Mouse (Mus musculus) kidney, embryonic 16.5 days (tissue): ENCODE measurements around the gene Lgr4. TPM values are rescaled to one million over a fixed set of nuclear protein-coding genes. Genes with fewer than 3 reads are reported as not detected.

Experiments
- ATAC-seq: fragments of 200-750 bp; cut with Nextera tagmentation; 2 replicates; pipeline ENCODE4 v1.8.0; 2017; ENCODE audit warnings: moderate TSS enrichment; ENCODE audit not compliant: low FRiP score, low TSS enrichment
- H3K27ac ChIP-seq: fragments of 300-500 bp; sonication (generic); 2 replicates; pipeline ENCODE4 v1.5.1; 2014; ENCODE audit warnings: low read length
- H3K27me3 ChIP-seq: fragments of 300-500 bp; sonication (generic); 2 replicates; pipeline ENCODE4 v1.6.1; 2014; ENCODE audit warnings: low read length, control low read depth, mixed read lengths; ENCODE audit not compliant: insufficient read depth
- H3K36me3 ChIP-seq: fragments of 300-500 bp; sonication (generic); 2 replicates; pipeline ENCODE4 v1.6.1; 2014; ENCODE audit warnings: low read length, control low read depth, mixed read lengths; ENCODE audit not compliant: insufficient read depth
- H3K4me1 ChIP-seq: fragments of 300-500 bp; sonication (generic); 2 replicates; pipeline ENCODE4 v1.6.1; 2014; ENCODE audit warnings: low read length, control low read depth, mixed read lengths; ENCODE audit not compliant: insufficient read depth
- H3K4me2 ChIP-seq: fragments of 300-500 bp; sonication (generic); replicated peaks from 2 replicates; pipeline ENCODE4 v1.6.1; 2014; ENCODE audit warnings: low read depth, low read length
- H3K4me3 ChIP-seq: fragments of 300-500 bp; sonication (generic); 2 replicates; pipeline ENCODE4 v1.5.1; 2014; ENCODE audit warnings: mild to moderate bottlenecking, low read length
- H3K9ac ChIP-seq: fragments of 300-500 bp; sonication (generic); replicated peaks from 2 replicates; pipeline ENCODE4 v1.6.1; 2014; ENCODE audit warnings: low read length
- H3K9me3 ChIP-seq: fragments of 300-500 bp; sonication (generic); 2 replicates; pipeline ENCODE4 v1.6.1; 2016; ENCODE audit warnings: low read length, control low read depth
- WGBS: fragments of 180-500 bp; shearing (Covaris S2); extraction: QIAGEN DNeasy Blood & Tissue Kit; methylation state at CpG from one replicate; pipeline ENCODE4 v1.1.7; 2014; 5-methylcytosine and 5-hydroxymethylcytosine counted together
- polyA plus RNA-seq: library from polyadenylated mRNA; unstranded; fragments of >200 nt; fragmentation: Nextera tagmentation; extraction: Ambion mirVana; gene quantifications from 2 replicates; pipeline ENCODE4 v1.2.1, GENCODE M21; 2015

The Lgr4 gene
- polyA plus RNA-seq, 1 experiment from 2014 or later, result 23.9 TPM

- no peaks in the 10 kb centered on the region for H3K27me3 ChIP-seq
- H3K4me3 ChIP-seq, result no peak overlapping the region
- peaks cover 22% of the 10 kb centered on the region for H3K4me1 ChIP-seq
- no peaks in the 10 kb centered on the region for H3K36me3 ChIP-seq
- H3K4me2 ChIP-seq, result no peak overlapping the region
- H3K27ac ChIP-seq, result no peak overlapping the region
- no peak for ATAC-seq
- no peaks in the 10 kb centered on the region for H3K9me3 ChIP-seq
- no peak overlapping the region for H3K9ac ChIP-seq
- 95% methylated on average over 4 of the region's 4 CpGs for WGBS
These were observed 49.4 kb downstream of the Lgr4 start for GRCm38 (mm10) chr2:109966863-109967262.

- 78% methylated on average over 3 of the region's 3 CpGs for WGBS
- Histone ChIP-seq H3K27me3 (no peaks in the 10 kb centered on the region), H3K4me3 (no peak overlapping the region), H3K27ac (no peak overlapping the region), H3K4me2 (no peak overlapping the region), H3K9me3 (no peaks in the 10 kb centered on the region), H3K4me1 (peaks cover 22% of the 10 kb centered on the region), H3K36me3 (no peaks in the 10 kb centered on the region), H3K9ac (no peak overlapping the region)
- ATAC-seq, result no peak
These were observed 51.9 kb downstream of the Lgr4 start for GRCm38 (mm10) chr2:109969381-109969780.

- ATAC-seq, result no peak
- no peak overlapping the region for H3K4me3 ChIP-seq
- no peaks in the 10 kb centered on the region for H3K36me3 ChIP-seq
- 26% methylated on average over 10 of the region's 10 CpGs for WGBS
- 0 out of 2 replicates have a peak overlapping the region, but pooled peaks have one; percentile 43 for H3K27ac ChIP-seq
- H3K9ac ChIP-seq, result no peak overlapping the region
- H3K27me3 ChIP-seq, result no peaks in the 10 kb centered on the region
- no peak overlapping the region for H3K4me2 ChIP-seq
- H3K9me3 ChIP-seq, result no peaks in the 10 kb centered on the region
- peaks cover 22% of the 10 kb centered on the region for H3K4me1 ChIP-seq
These were observed 52.6 kb downstream of the Lgr4 start for GRCm38 (mm10) chr2:109969926-109970532.

GRCm38 (mm10) chr2:109970744-109971410 lies 53.4 kb downstream of the Lgr4 start:
- no peak overlapping the region for H3K9ac ChIP-seq

GRCm38 (mm10) chr2:109972310-109972709 lies 54.9 kb downstream of the Lgr4 start:
- H3K27me3 ChIP-seq, result no peaks in the 10 kb centered on the region
- no peak overlapping the region for H3K4me3 ChIP-seq
- H3K36me3 ChIP-seq, result 0 out of 2 replicates have a peak, but pooled peaks cover 6% of the 10 kb centered on the region
- 84% methylated on average over 2 of the region's 2 CpGs for WGBS
- no peak for ATAC-seq
- H3K4me1 ChIP-seq, result peaks cover 22% of the 10 kb centered on the region
- H3K4me2 ChIP-seq, result no peak overlapping the region
- no peaks in the 10 kb centered on the region for H3K9me3 ChIP-seq
- H3K27ac ChIP-seq, result no peak overlapping the region
- no peak overlapping the region for H3K9ac ChIP-seq

More at GRCm38 (mm10) chr2:109970744-109971410, 53.4 kb downstream of the Lgr4 start:
- 0 out of 2 replicates have a peak, but pooled peaks cover 6% of the 10 kb centered on the region for H3K36me3 ChIP-seq
- H3K4me1 ChIP-seq, result peaks cover 22% of the 10 kb centered on the region
- no peak overlapping the region for H3K27ac ChIP-seq
- no peaks in the 10 kb centered on the region for H3K9me3 ChIP-seq
- WGBS, result 41% methylated on average over 8 of the region's 8 CpGs
- H3K27me3 ChIP-seq, result no peaks in the 10 kb centered on the region
- H3K4me3 ChIP-seq, result no peak overlapping the region
- no peak overlapping the region for H3K4me2 ChIP-seq
- no peak for ATAC-seq

- no peak for ATAC-seq
- peaks cover 22% of the 10 kb centered on the region for H3K4me1 ChIP-seq
- no peak overlapping the region for H3K9ac ChIP-seq
- no peaks in the 10 kb centered on the region for H3K9me3 ChIP-seq
- no peak overlapping the region for H3K4me3 ChIP-seq
- H3K27ac ChIP-seq, result no peak overlapping the region
- WGBS, result 68% methylated on average over 7 of the region's 7 CpGs
- 0 out of 2 replicates have a peak, but pooled peaks cover 6% of the 10 kb centered on the region for H3K36me3 ChIP-seq
- no peak overlapping the region for H3K4me2 ChIP-seq
- no peaks in the 10 kb centered on the region for H3K27me3 ChIP-seq
These were observed 55.5 kb downstream of the Lgr4 start for GRCm38 (mm10) chr2:109972922-109973321.

- ATAC-seq, result no peak
- no peak overlapping the region for H3K9ac ChIP-seq
- H3K27me3 ChIP-seq, result no peaks in the 10 kb centered on the region
- no peaks in the 10 kb centered on the region for H3K9me3 ChIP-seq
- H3K4me2 ChIP-seq, result no peak overlapping the region
- H3K4me1 ChIP-seq, result peaks cover 14% of the 10 kb centered on the region
- 95% methylated on average over 7 of the region's 7 CpGs for WGBS
- H3K4me3 ChIP-seq, result no peak overlapping the region
- no peak overlapping the region for H3K27ac ChIP-seq
- H3K36me3 ChIP-seq, result 0 out of 2 replicates have a peak, but pooled peaks cover 6% of the 10 kb centered on the region
These were observed 57.4 kb downstream of the Lgr4 start for GRCm38 (mm10) chr2:109974807-109975206.

- no peaks in the 10 kb centered on the region for H3K9me3 ChIP-seq
- H3K27me3 ChIP-seq, result no peaks in the 10 kb centered on the region
- WGBS, result 88% methylated on average over 2 of the region's 2 CpGs
- no peaks in the 10 kb centered on the region; the same call in 1 of the 2 replicates for H3K4me1 ChIP-seq
- H3K4me3 ChIP-seq, result no peak overlapping the region
- H3K27ac ChIP-seq, result no peak overlapping the region
- H3K4me2 ChIP-seq, result no peak overlapping the region
- H3K36me3 ChIP-seq, result 0 out of 2 replicates have a peak, but pooled peaks cover 6% of the 10 kb centered on the region
- no peak for ATAC-seq
- no peak overlapping the region for H3K9ac ChIP-seq
These were observed 58.7 kb downstream of the Lgr4 start for GRCm38 (mm10) chr2:109976181-109976580.

- Histone ChIP-seq H3K9ac (no peak overlapping the region), H3K4me2 (no peak overlapping the region), H3K27me3 (no peaks in the 10 kb centered on the region), H3K27ac (no peak overlapping the region), H3K4me3 (no peak overlapping the region), H3K36me3 (0 out of 2 replicates have a peak, but pooled peaks cover 8% of the 10 kb centered on the region), H3K4me1 (no peaks in the 10 kb centered on the region), H3K9me3 (no peaks in the 10 kb centered on the region)
- WGBS, result 81% methylated on average over 6 of the region's 6 CpGs
- 0 out of 2 replicates have a peak, but pooled peaks have one; percentile 54 for ATAC-seq
These were observed 59.9 kb downstream of the Lgr4 start for GRCm38 (mm10) chr2:109977322-109977721.

GRCm38 (mm10) chr2:109979209-109979608 lies 61.8 kb downstream of the Lgr4 start:
- no peak overlapping the region for H3K4me2 ChIP-seq
- H3K27me3 ChIP-seq, result no peaks in the 10 kb centered on the region
- 0 out of 2 replicates have a peak, but pooled peaks cover 8% of the 10 kb centered on the region for H3K36me3 ChIP-seq
- 0 out of 2 replicates have a peak, but pooled peaks cover 4% of the 10 kb centered on the region for H3K4me1 ChIP-seq
- no peak overlapping the region for H3K4me3 ChIP-seq
- ATAC-seq, result no peak
- no peaks in the 10 kb centered on the region for H3K9me3 ChIP-seq
- H3K27ac ChIP-seq, result no peak overlapping the region
- H3K9ac ChIP-seq, result no peak overlapping the region
